Mouse (Mus musculus): ENCODE measurements at regions not wholly inside any gene's neighbourhood (a gene's known extent, or its start where the extent isn't known, plus 50 kb on each side); places are given as distances from the start of the nearest gene placed in this dataset.

DNA sequence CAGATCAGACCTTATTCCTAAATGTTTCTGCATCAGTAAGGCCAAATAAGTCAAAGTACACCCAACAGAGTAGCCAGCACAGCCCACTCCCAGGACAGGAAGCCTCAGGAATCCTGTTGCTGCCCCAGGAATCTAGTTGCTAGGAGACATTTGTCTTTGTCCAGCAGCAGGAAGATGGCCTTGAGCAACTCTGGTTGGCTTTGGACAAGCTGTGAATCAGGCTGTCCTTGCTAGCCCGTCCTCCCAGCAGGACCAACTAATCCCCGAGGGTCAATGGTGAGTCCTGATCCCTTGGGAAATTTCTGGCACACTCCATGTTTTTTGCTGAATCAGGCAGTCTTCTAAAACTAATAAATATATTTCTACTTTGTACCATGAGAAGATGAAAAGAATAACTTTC, 317.1 kb downstream of the Mtx2 start:
- no peak for TF ChIP-seq CTCF (IDR thresholded peaks at IDR 0.05; ENCODE audit: low read depth, low read length)
- TF ChIP-seq GATA1 (IDR thresholded peaks at IDR 0.05; ENCODE audit: borderline replicate concordance, low read length): no peak
- no peak for TF ChIP-seq GATA2 (IDR thresholded peaks at IDR 0.05; ENCODE audit: borderline replicate concordance, low read depth, low read length)
- TF ChIP-seq POLR2AphosphoS5 (IDR thresholded peaks at IDR 0.05; ENCODE audit: insufficient replicate concordance, low read depth, low read length): no peak

Measured in G1E (cell line).